Mouse (Mus musculus) liver, postnatal 0 days (tissue): ENCODE measurements around the gene Necab3. TPM values are rescaled to one million over a fixed set of nuclear protein-coding genes. Genes with fewer than 3 reads are reported as not detected.

Experiments
- ATAC-seq: fragments of 200-750 bp; cut with Nextera tagmentation; 2 replicates; pipeline ENCODE4 v1.8.0; 2017; ENCODE audit warnings: mild to moderate bottlenecking, moderate library complexity
- DNase-seq: peaks from one replicate; pipeline ENCODE4 v3.0.0-alpha.2; 2016
- H3K27ac ChIP-seq: fragments of 300-500 bp; sonication (generic); 2 replicates; pipeline ENCODE4 v1.5.1; 2014; ENCODE audit warnings: antibody characterized with exemption, moderate library complexity, mild to moderate bottlenecking, low read depth
- H3K27me3 ChIP-seq: fragments of 300-500 bp; sonication (generic); 2 replicates; pipeline ENCODE4 v1.6.1; 2014; ENCODE audit warnings: low read length, control low read depth, mixed read lengths; ENCODE audit not compliant: insufficient read depth
- H3K36me3 ChIP-seq: fragments of 300-500 bp; sonication (generic); replicated peaks from 2 replicates; pipeline ENCODE4 v1.6.1; 2014; ENCODE audit warnings: mild to moderate bottlenecking, control low read depth, low read length, moderate library complexity, mixed read lengths; ENCODE audit not compliant: insufficient read depth
- H3K4me1 ChIP-seq: fragments of 300-500 bp; sonication (generic); 2 replicates; pipeline ENCODE4 v1.6.1; 2014; ENCODE audit warnings: antibody characterized with exemption, mild to moderate bottlenecking, control low read depth; ENCODE audit not compliant: insufficient read depth
- H3K4me2 ChIP-seq: fragments of 300-500 bp; sonication (generic); 2 replicates; pipeline ENCODE4 v1.6.1; 2014; ENCODE audit warnings: low read depth, mild to moderate bottlenecking, low read length, moderate library complexity, mixed read lengths
- H3K4me3 ChIP-seq: fragments of 300-500 bp; sonication (generic); 2 replicates; pipeline ENCODE4 v1.5.1; 2014; ENCODE audit warnings: low read depth, low read length
- H3K9ac ChIP-seq: fragments of 300-500 bp; sonication (generic); replicated peaks from 2 replicates; pipeline ENCODE4 v1.6.1; 2014; ENCODE audit warnings: mild to moderate bottlenecking, moderate library complexity
- H3K9me3 ChIP-seq: fragments of 300-500 bp; sonication (generic); 2 replicates; pipeline ENCODE4 v1.6.1; 2016; ENCODE audit warnings: mild to moderate bottlenecking, control low read depth, low read length, mixed read lengths
- CTCF ChIP-seq: sonication (generic); IDR thresholded peaks from 2 replicates; pipeline ENCODE4 v1.5.1; 2016; ENCODE audit warnings: antibody characterized with exemption, low read depth
- EP300 ChIP-seq: IDR thresholded peaks from 2 replicates; pipeline ENCODE4 v1.6.1; 2016; ENCODE audit warnings: antibody characterized with exemption, low read depth, mild to moderate bottlenecking
- WGBS: fragments of 180-500 bp; shearing (Covaris S2); extraction: QIAGEN DNeasy Blood & Tissue Kit; methylation state at CpG from one replicate; pipeline ENCODE4 v1.1.7; 2014; ENCODE audit not compliant: insufficient replicate concordance; 5-methylcytosine and 5-hydroxymethylcytosine counted together
- polyA plus RNA-seq: library from polyadenylated mRNA; unstranded; fragments of >200 nt; fragmentation: Nextera tagmentation; extraction: Ambion mirVana; gene quantifications from 2 replicates; pipeline ENCODE4 v1.2.1, GENCODE M21; 2015

The Necab3 gene
- polyA plus RNA-seq, 1 experiment from 2014 or later: 0.13 TPM

- no peaks in the 10 kb centered on the region for H3K4me1 ChIP-seq
- H3K27ac ChIP-seq: no peak overlapping the region
- TF ChIP-seq EP300 (no peak), CTCF (no peak)
- DNase-seq: no peak
- H3K9me3 ChIP-seq: no peaks in the 10 kb centered on the region
- no peak for ATAC-seq
- 77% methylated on average over 2 of the region's 2 CpGs for WGBS
- H3K4me2 ChIP-seq: no peak overlapping the region
- no peak overlapping the region for H3K9ac ChIP-seq
- peaks cover 42% of the 10 kb centered on the region for H3K36me3 ChIP-seq
- no peaks in the 10 kb centered on the region for H3K27me3 ChIP-seq
- no peak overlapping the region for H3K4me3 ChIP-seq
Observed at GRCm38 (mm10) chr2:154525285-154525684, 33.4 kb downstream of the Necab3 start.

GRCm38 (mm10) chr2:154522334-154522733 is 36.4 kb downstream of the Necab3 start:
- no peak overlapping the region for H3K4me2 ChIP-seq
- H3K9ac ChIP-seq: no peak overlapping the region
- H3K27me3 ChIP-seq: no peaks in the 10 kb centered on the region
- no peak overlapping the region for H3K4me3 ChIP-seq
- ATAC-seq (no peak), DNase-seq (no peak)
- peaks cover 39% of the 10 kb centered on the region for H3K36me3 ChIP-seq
- H3K27ac ChIP-seq: no peak overlapping the region
- WGBS: 58% methylated on average over 5 of the region's 5 CpGs
- no peaks in the 10 kb centered on the region for H3K9me3 ChIP-seq
- H3K4me1 ChIP-seq: no peaks in the 10 kb centered on the region
- TF ChIP-seq EP300: no peak
- no peak for TF ChIP-seq CTCF

GRCm38 (mm10) chr2:154521449-154521848 is 37.2 kb downstream of the Necab3 start:
- Histone ChIP-seq H3K4me1 (no peaks in the 10 kb centered on the region), H3K9me3 (no peaks in the 10 kb centered on the region), H3K36me3 (peaks cover 36% of the 10 kb centered on the region), H3K27me3 (no peaks in the 10 kb centered on the region), H3K9ac (no peak overlapping the region), H3K4me3 (no peak overlapping the region), H3K27ac (no peak overlapping the region), H3K4me2 (no peak overlapping the region)
- no peak for ATAC-seq
- TF ChIP-seq EP300: no peak
- no peak for TF ChIP-seq CTCF
- no peak for DNase-seq

GRCm38 (mm10) chr2:154517424-154517823 is 41.3 kb downstream of the Necab3 start:
- 76% methylated on average over 5 of the region's 5 CpGs for WGBS
- ATAC-seq: no peak

GRCm38 (mm10) chr2:154516944-154517343 is 41.7 kb downstream of the Necab3 start:
- TF ChIP-seq CTCF (no peak), EP300 (no peak)
- H3K27ac ChIP-seq: no peak overlapping the region
- H3K36me3 ChIP-seq: peaks cover 14% of the 10 kb centered on the region; the same call in 1 of the 2 replicates
- ATAC-seq (no peak), DNase-seq (no peak)
- no peak overlapping the region for H3K4me3 ChIP-seq
- 81% methylated on average over 3 of the region's 3 CpGs for WGBS
- H3K4me2 ChIP-seq: no peak overlapping the region
- no peaks in the 10 kb centered on the region for H3K4me1 ChIP-seq
- H3K27me3 ChIP-seq: no peaks in the 10 kb centered on the region
- no peak overlapping the region for H3K9ac ChIP-seq
- H3K9me3 ChIP-seq: no peaks in the 10 kb centered on the region

More at GRCm38 (mm10) chr2:154517424-154517823, 41.3 kb downstream of the Necab3 start:
- TF ChIP-seq EP300 (no peak), CTCF (no peak)
- DNase-seq: no peak
- Histone ChIP-seq H3K9ac (no peak overlapping the region), H3K27ac (no peak overlapping the region), H3K36me3 (peaks cover 10% of the 10 kb centered on the region; the same call in 1 of the 2 replicates), H3K4me3 (no peak overlapping the region), H3K4me2 (no peak overlapping the region), H3K9me3 (no peaks in the 10 kb centered on the region), H3K4me1 (no peaks in the 10 kb centered on the region), H3K27me3 (no peaks in the 10 kb centered on the region)

GRCm38 (mm10) chr2:154510141-154510540 is 48.5 kb downstream of the Necab3 start:
- Histone ChIP-seq H3K27me3 (no peaks in the 10 kb centered on the region), H3K9ac (no peak overlapping the region), H3K27ac (no peak overlapping the region), H3K36me3 (peaks cover 11% of the 10 kb centered on the region; the same call in 1 of the 2 replicates), H3K4me2 (no peak overlapping the region), H3K4me3 (no peak overlapping the region), H3K9me3 (no peaks in the 10 kb centered on the region), H3K4me1 (peaks cover 4% of the 10 kb centered on the region; the same call in 1 of the 2 replicates)
- ATAC-seq (no peak), DNase-seq (no peak)
- 84% methylated on average over 3 of the region's 3 CpGs for WGBS
- TF ChIP-seq CTCF (no peak), EP300 (no peak)

- no peak for DNase-seq
- H3K36me3 ChIP-seq: peaks cover 11% of the 10 kb centered on the region; the same call in 1 of the 2 replicates
- no peaks in the 10 kb centered on the region for H3K9me3 ChIP-seq
- H3K27me3 ChIP-seq: no peaks in the 10 kb centered on the region
- no peak for ATAC-seq
- H3K4me3 ChIP-seq: no peak overlapping the region
- TF ChIP-seq EP300: no peak
- no peak for TF ChIP-seq CTCF
- no peak overlapping the region for H3K27ac ChIP-seq
- H3K4me1 ChIP-seq: peaks cover 4% of the 10 kb centered on the region; the same call in 1 of the 2 replicates
- no peak overlapping the region for H3K9ac ChIP-seq
- H3K4me2 ChIP-seq: no peak overlapping the region
- 83% methylated on average over 4 of the region's 4 CpGs for WGBS
Observed at GRCm38 (mm10) chr2:154508450-154508849, 50.2 kb downstream of the Necab3 start.
